Mouse (Mus musculus) stomach, embryonic 14.5 days (tissue): ENCODE data around the gene Trim54. TPM values are rescaled to one million over a fixed set of nuclear protein-coding genes. Genes with fewer than 3 reads are reported as not detected.

ENCODE experiments used
- polyA plus RNA-seq: library from polyadenylated mRNA; unstranded; fragments of >200 nt; fragmentation: Nextera tagmentation; extraction: Ambion mirVana; gene quantifications from 2 replicates; pipeline ENCODE4 v1.2.1, GENCODE M21; 2014

Trim54 gene
- polyA plus RNA-seq, 1 experiment from 2014 or later, result not detected

Other genes with a start within 250 kb of the Trim54 start
- 58.6 and 68.7 TPM in 2 replicates for gene Tmem214, start 248.7 kb upstream of the Trim54 start, polyA plus RNA-seq
- gene Agbl5, start 228.0 kb upstream of the Trim54 start, polyA plus RNA-seq, result 27.5 and 34.0 TPM in 2 replicates
- gene Ost4, start 208.9 kb upstream of the Trim54 start, polyA plus RNA-seq, result 476 and 515 TPM in 2 replicates
- gene Emilin1, start 203.3 kb upstream of the Trim54 start, polyA plus RNA-seq, result 208 and 230 TPM in 2 replicates
- 19.2 and 24.2 TPM in 2 replicates for gene Khk, start 195.3 kb upstream of the Trim54 start, polyA plus RNA-seq
- gene Cgref1, start 171.1 kb upstream of the Trim54 start, polyA plus RNA-seq, result 5.7 and 6.4 TPM in 2 replicates
- gene Preb, start 156.4 kb upstream of the Trim54 start, polyA plus RNA-seq, result 102 and 104 TPM in 2 replicates
- 0.50 and 0.55 TPM in 2 replicates for gene Tcf23, start 148.1 kb upstream of the Trim54 start, polyA plus RNA-seq
- gene Atraid, start 68.4 kb upstream of the Trim54 start, polyA plus RNA-seq, result 173 and 186 TPM in 2 replicates
- 9.2 and 9.7 TPM in 2 replicates for gene Slc5a6, start 67.8 kb upstream of the Trim54 start, polyA plus RNA-seq
- 21.7 and 26.3 TPM in 2 replicates for gene Cad, start 61.9 kb upstream of the Trim54 start, polyA plus RNA-seq
- not detected in 2 replicates for gene Dnajc5g, start 10.4 kb upstream of the Trim54 start, polyA plus RNA-seq
- 0.30 and 0.52 TPM in 2 replicates for gene Slc30a3, start 8.5 kb upstream of the Trim54 start, polyA plus RNA-seq
- gene Ucn, start 22.1 kb downstream of the Trim54 start, polyA plus RNA-seq, result not detected in 2 replicates
- 69.8 and 72.3 TPM in 2 replicates for gene Mpv17, start 37.5 kb downstream of the Trim54 start, polyA plus RNA-seq
- 1.1 and 1.8 TPM in 2 replicates for gene Gm29609, start 63.2 kb downstream of the Trim54 start, polyA plus RNA-seq
- gene Gtf3c2, start 63.4 kb downstream of the Trim54 start, polyA plus RNA-seq, result 63.2 and 77.7 TPM in 2 replicates
- 123 and 125 TPM in 2 replicates for gene Snx17, start 76.5 kb downstream of the Trim54 start, polyA plus RNA-seq
- 52.5 and 60.2 TPM in 2 replicates for gene Eif2b4, start 76.7 kb downstream of the Trim54 start, polyA plus RNA-seq
- 5.1 and 5.6 TPM in 2 replicates for gene Zfp513, start 85.6 kb downstream of the Trim54 start, polyA plus RNA-seq
- gene Ppm1g, start 104.0 kb downstream of the Trim54 start, polyA plus RNA-seq, result 108 and 112 TPM in 2 replicates
- gene Nrbp1, start 124.2 kb downstream of the Trim54 start, polyA plus RNA-seq, result 168 and 169 TPM in 2 replicates
- gene Gm9970, start 124.5 kb downstream of the Trim54 start, polyA plus RNA-seq, result 0.51 and 1.0 TPM in 2 replicates
- gene Krtcap3, start 135.0 kb downstream of the Trim54 start, polyA plus RNA-seq, result 63.6 and 68.9 TPM in 2 replicates
- 35.5 and 41.4 TPM in 2 replicates for gene Ift172, start 174.4 kb downstream of the Trim54 start, polyA plus RNA-seq
- gene Fndc4, start 179.4 kb downstream of the Trim54 start, polyA plus RNA-seq, result 44.4 and 46.0 TPM in 2 replicates
- 0.32 TPM in 1 of 2 replicates, not detected in the other for gene Gckr, start 180.7 kb downstream of the Trim54 start, polyA plus RNA-seq